Mouse (Mus musculus) leukemia stem cell, adult 10-12 weeks (primary cell): ENCODE measurements around the gene Vmn1r149. TPM values are rescaled to one million over a fixed set of nuclear protein-coding genes. Genes with fewer than 3 reads are reported as not detected.

Experiments
- polyA plus RNA-seq: library from polyadenylated mRNA; stranded (reverse); fragments of >175 nt; gene quantifications from 2 replicates; pipeline ENCODE4 v1.2.3, GENCODE M21; 2012; ENCODE audit warnings: low replicate concordance

Gene Vmn1r149
- not detected in 2 replicates for polyA plus RNA-seq

GRCm38 (mm10) chr7:22438129-22438528, at the start of gene Vmn1r149:
Gene Vmn1r149 (minus strand): TSS chr7:22438229.

DNA sequence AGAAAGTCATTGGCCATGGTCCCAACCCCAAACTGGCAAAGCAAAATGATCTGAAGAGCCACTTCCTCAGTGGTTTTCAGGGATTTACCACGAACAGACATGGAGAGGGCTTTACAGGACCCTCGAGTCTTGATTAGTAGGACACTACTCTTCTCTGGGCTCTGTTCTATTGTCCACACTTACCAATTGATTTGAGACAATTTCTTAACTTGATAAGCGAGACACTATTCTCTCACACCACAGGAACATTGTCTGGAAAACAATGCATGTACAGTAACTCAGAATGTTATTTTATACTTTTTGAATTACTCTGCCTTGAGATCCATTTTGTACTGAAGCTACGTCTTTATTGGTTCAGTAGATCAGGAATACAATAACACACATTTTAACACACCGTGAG, 25.9 kb upstream of the Vmn1r149 start, which contains the start of gene Gm10665:
Gene Gm10665 (minus strand): TSS at position 101 of the 400 bp plus-strand sequence.

GRCm38 (mm10) chr7:22413283-22413682, 24.7 kb downstream of the Vmn1r149 start, which contains the start of gene Vmn1r148:
Gene Vmn1r148 (plus strand): TSS chr7:22413583.

Other genes starting within 250 kb of the Vmn1r149 start
- not detected in 2 replicates for gene Vmn1r143, start 248.9 kb downstream of the Vmn1r149 start, polyA plus RNA-seq
- gene Gm8653, start 237.0 kb downstream of the Vmn1r149 start, polyA plus RNA-seq = not detected in 2 replicates
- gene Gm8453, start 208.7 kb downstream of the Vmn1r149 start, polyA plus RNA-seq = not detected in 2 replicates
- not detected in 2 replicates for gene Gm4187, start 108.5 kb downstream of the Vmn1r149 start, polyA plus RNA-seq
- gene Gm8660, start 67.2 kb downstream of the Vmn1r149 start, polyA plus RNA-seq = not detected in 2 replicates
- not detected in 2 replicates for gene Vmn1r148, start 24.6 kb downstream of the Vmn1r149 start, polyA plus RNA-seq
- not detected in 2 replicates for gene Gm10665, start 25.8 kb upstream of the Vmn1r149 start, polyA plus RNA-seq
- gene Vmn1r151, start 61.4 kb upstream of the Vmn1r149 start, polyA plus RNA-seq = not detected in 2 replicates
- not detected in 2 replicates for gene Vmn1r152, start 84.7 kb upstream of the Vmn1r149 start, polyA plus RNA-seq
- not detected in 2 replicates for gene Gm8677, start 96.7 kb upstream of the Vmn1r149 start, polyA plus RNA-seq
- gene Gm4201, start 127.1 kb upstream of the Vmn1r149 start, polyA plus RNA-seq = not detected in 2 replicates
- gene Gm4565, start 149.9 kb upstream of the Vmn1r149 start, polyA plus RNA-seq = not detected in 2 replicates
- not detected in 2 replicates for gene Vmn1r155, start 219.8 kb upstream of the Vmn1r149 start, polyA plus RNA-seq